Mouse (Mus musculus) G1E (cell line): Measurements from ENCODE around the gene Ppt1. TPM values are rescaled to one million over a fixed set of nuclear protein-coding genes. Genes with fewer than 3 reads are reported as not detected.

Source experiments
- ATAC-seq: 2 replicates; pipeline ENCODE4 v1.8.0; 2016; ENCODE audit warnings: mild to moderate bottlenecking; ENCODE audit not compliant: insufficient number of reproducible peaks, poor library complexity, low FRiP score, severe bottlenecking; ENCODE audit errors: extremely low read depth
- DNase-seq: peaks from one replicate; pipeline ENCODE4 v3.0.0; 2012; ENCODE audit warnings: low spot score
- H3K27me3 ChIP-seq: 2 replicates; pipeline ENCODE4 v1.6.1; 2012; ENCODE audit warnings: mild to moderate bottlenecking, low read length, inconsistent platforms; ENCODE audit not compliant: insufficient read depth
- H3K36me3 ChIP-seq: replicated peaks from 2 replicates; pipeline ENCODE3; 2012; ENCODE audit warnings: mild to moderate bottlenecking, inconsistent platforms
- H3K4me1 ChIP-seq: 2 replicates; pipeline ENCODE4 v1.6.1; 2012; ENCODE audit warnings: low read depth, low read length, inconsistent platforms, mixed read lengths; ENCODE audit not compliant: insufficient read depth
- H3K4me3 ChIP-seq: 2 replicates; pipeline ENCODE4 v1.5.1; 2012; ENCODE audit warnings: low read depth, mild to moderate bottlenecking, inconsistent platforms, low read length, moderate library complexity, mixed read lengths
- H3K9me3 ChIP-seq: replicated peaks from 2 replicates; pipeline ENCODE4 v1.6.1; 2012; ENCODE audit warnings: inconsistent platforms
- CTCF ChIP-seq: IDR thresholded peaks from 2 replicates; pipeline ENCODE4 v1.5.1; 2012; ENCODE audit warnings: low read depth, low read length, inconsistent platforms, mixed read lengths
- GATA1 ChIP-seq: IDR thresholded peaks from 2 replicates; pipeline ENCODE4 v1.6.1; 2012; ENCODE audit warnings: borderline replicate concordance, low read length, inconsistent platforms, mixed read lengths
- GATA2 ChIP-seq: IDR thresholded peaks from 2 replicates; pipeline ENCODE4 v1.6.1; 2012; ENCODE audit warnings: low read depth, low read length, inconsistent platforms, borderline replicate concordance
- POLR2AphosphoS5 ChIP-seq: IDR thresholded peaks from 2 replicates; pipeline ENCODE4 v1.6.1; 2012; ENCODE audit warnings: low read depth, low read length, inconsistent platforms; ENCODE audit not compliant: insufficient replicate concordance
- TAL1 ChIP-seq: conservative IDR thresholded peaks from 2 replicates; pipeline ENCODE4 v1.6.1; 2012; ENCODE audit warnings: low read depth, low read length, inconsistent platforms, mixed read lengths
- polyA plus RNA-seq: library from polyadenylated mRNA; stranded (reverse); fragments of >175 nt; gene quantifications from 2 replicates; pipeline ENCODE4 v1.2.3, GENCODE M21; 2012
- total RNA-seq, 2 experiments: library from RNA; stranded (forward) in 1 of 2; stranded (reverse) in 1 of 2; fragments of 200-1000 nt in 1 of 2; fragments of >200 nt in 1 of 2; fragmentation: Nextera tagmentation in 1 of 2; gene quantifications; 2 replicates each; pipeline ENCODE4 v1.2.3; 2014 to 2017

Gene Ppt1
- total and polyA plus RNA-seq, 3 experiments = 9.3 to 70.4 (median 52.0) TPM

DNA sequence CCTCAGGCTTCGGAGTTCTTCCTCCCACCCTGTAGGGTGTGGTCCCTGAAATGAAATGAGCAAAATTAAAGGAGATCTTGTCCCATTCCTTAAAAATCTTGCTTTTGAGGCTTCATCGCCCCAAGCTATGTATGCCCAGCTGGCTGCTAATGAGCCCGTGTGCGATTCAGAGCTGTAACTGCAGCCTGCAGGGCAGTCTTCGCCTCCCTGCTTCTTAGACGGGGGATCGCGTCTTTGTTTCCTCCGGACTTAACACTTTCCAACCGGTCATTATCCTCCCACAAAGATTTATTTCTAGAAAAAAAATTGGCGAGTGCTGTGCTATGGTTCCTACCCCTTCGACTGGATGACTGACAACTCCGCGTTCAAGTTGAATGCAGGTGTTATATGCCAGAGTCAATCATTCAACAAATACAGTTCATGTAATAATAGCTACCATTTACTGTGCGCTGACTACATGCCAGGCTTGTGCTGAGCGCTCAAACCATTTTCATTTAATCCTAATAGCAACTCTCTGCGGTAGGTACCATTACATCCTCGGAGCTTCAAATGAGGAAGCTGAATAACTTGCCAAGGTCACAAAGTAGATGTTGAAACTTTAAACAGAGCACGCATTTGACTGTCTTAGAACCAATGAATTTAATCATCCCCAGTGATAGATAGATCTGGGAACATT lies 50.7 kb downstream of the Ppt1 start:
- H3K4me1 ChIP-seq = peaks cover 40% of the 10 kb centered on the region
- no peak for ATAC-seq
- H3K4me3 ChIP-seq = peak overlapping the region; percentile 80

DNA sequence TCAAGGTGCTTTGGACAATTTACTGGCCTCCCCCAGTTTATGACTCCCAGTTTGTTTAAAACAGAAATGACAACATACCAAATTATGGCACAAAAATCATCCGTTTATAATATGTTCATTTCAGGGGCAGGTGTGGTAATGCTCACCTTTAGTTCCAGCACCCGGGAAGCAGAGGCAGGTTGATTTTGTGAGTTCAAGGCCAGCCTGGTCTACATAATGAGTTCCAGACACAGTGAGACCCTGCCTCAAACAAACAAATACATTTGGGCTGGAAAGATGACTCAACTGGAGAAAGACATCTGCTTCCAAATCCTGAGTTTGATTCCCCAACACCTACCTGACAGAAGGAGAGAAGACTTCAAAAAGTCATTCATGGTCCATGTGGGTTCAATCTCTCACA lies 51.3 kb downstream of the Ppt1 start:
- TF ChIP-seq GATA1 (no peak), TAL1 (no peak), CTCF (no peak), POLR2AphosphoS5 (no peak), GATA2 (no peak)
- no peaks in the 10 kb centered on the region for H3K9me3 ChIP-seq
- DNase-seq = no peak
- peaks cover 41% of the 10 kb centered on the region for H3K4me1 ChIP-seq
- peak overlapping the region; percentile 80; the same call in 1 of the 2 replicates for H3K4me3 ChIP-seq
- H3K36me3 ChIP-seq = peaks cover 8% of the 10 kb centered on the region
- no peak for ATAC-seq
- H3K27me3 ChIP-seq = peaks cover 7% of the 10 kb centered on the region; the same call in 1 of the 2 replicates

More for the DNA sequence above, 50.7 kb downstream of the Ppt1 start:
- H3K27me3 ChIP-seq = peaks cover 4% of the 10 kb centered on the region; the same call in 1 of the 2 replicates
- H3K9me3 ChIP-seq = no peaks in the 10 kb centered on the region
- TF ChIP-seq GATA1 (no peak), POLR2AphosphoS5 (no peak), TAL1 (no peak), GATA2 (no peak), CTCF (no peak)
- no peak for DNase-seq
- peaks cover 13% of the 10 kb centered on the region for H3K36me3 ChIP-seq

DNA sequence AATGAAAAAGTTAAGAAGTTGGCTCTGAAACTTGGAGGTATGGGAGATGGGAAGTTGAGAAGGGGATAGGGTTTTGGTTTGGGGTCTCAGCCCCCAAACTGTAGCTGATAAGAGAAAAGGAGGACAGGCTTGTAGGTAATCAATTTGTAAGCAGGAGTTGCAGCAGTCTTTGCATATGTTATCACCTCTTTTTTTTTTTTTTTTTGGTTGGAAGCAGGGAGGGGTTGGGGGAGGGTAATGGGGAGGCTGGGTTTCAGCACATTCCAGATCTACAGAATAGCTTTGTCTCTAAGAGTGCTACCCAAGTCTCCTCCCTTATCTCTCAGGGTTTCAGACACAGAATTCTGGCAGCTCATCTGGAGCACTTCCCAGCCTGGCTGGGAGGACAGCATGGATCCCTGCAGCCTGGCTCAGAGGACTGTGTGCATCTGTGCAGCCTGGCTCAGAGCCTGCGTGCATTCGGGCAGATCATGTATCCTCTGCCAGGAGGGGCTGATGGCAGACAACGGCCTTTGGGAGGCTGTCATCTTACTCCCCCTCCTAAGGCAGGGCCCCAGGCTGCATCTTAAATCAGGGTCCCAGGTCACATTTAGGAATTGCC lies 54.9 kb downstream of the Ppt1 start:
- Histone ChIP-seq H3K4me3 (no peak overlapping the region), H3K4me1 (peaks cover 23% of the 10 kb centered on the region), H3K36me3 (no peaks in the 10 kb centered on the region), H3K9me3 (no peaks in the 10 kb centered on the region), H3K27me3 (peaks cover 22% of the 10 kb centered on the region)
- no peak for TF ChIP-seq TAL1
- no peak for TF ChIP-seq GATA2
- ATAC-seq (no peak), DNase-seq (no peak)

DNA sequence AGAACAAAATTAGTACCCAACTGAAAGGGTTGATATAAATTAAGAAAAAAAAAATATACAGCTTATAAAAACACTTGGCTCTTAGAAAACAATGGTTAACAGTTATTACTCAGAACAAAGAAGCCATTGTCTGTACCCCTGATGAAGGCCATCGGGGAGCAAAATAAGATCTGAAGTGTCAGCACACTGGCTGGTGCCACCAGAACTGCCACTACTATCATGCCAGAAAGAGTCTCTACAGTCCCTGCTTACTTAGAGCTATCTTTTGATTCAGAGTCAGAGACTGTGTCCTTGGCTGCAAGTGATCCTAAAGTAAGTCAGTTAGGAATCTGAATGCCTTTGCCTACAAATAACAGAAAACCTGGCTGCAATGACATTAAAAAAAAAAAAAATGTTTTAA lies 55.6 kb downstream of the Ppt1 start:
- H3K27me3 ChIP-seq = peaks cover 22% of the 10 kb centered on the region
- peaks cover 20% of the 10 kb centered on the region for H3K4me1 ChIP-seq
- no peaks in the 10 kb centered on the region for H3K9me3 ChIP-seq
- H3K4me3 ChIP-seq = no peak overlapping the region
- H3K36me3 ChIP-seq = no peaks in the 10 kb centered on the region
- ATAC-seq (no peak), DNase-seq (no peak)
- TF ChIP-seq GATA2 (no peak), GATA1 (no peak), TAL1 (no peak), CTCF (no peak), POLR2AphosphoS5 (no peak)

DNA sequence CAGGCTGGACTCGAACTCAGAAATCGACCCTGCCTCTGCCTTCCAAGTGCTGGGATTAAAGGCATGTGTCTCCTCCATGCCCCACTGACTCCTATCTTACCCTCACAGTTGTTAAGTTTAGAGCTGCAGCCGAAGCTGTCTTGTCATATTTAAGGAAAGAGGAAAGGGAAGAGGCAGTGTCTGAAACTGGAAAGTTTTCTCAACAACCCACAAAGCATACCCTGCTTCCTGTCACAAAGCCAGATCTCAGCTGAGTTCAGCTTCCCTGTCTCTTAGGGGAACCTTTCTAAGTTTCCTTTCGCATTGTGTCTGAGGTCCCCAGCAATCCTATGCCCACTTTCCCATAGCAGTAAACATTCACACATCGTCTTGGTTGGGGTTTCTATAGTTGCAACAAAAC lies 56.1 kb downstream of the Ppt1 start:
- no peak for TF ChIP-seq TAL1
- TF ChIP-seq CTCF = no peak
- TF ChIP-seq GATA2 = no peak
- TF ChIP-seq POLR2AphosphoS5 = no peak
- no peak for TF ChIP-seq GATA1
- H3K4me1 ChIP-seq = peaks cover 14% of the 10 kb centered on the region
- ATAC-seq (no peak), DNase-seq (no peak)
- no peaks in the 10 kb centered on the region for H3K9me3 ChIP-seq
- H3K27me3 ChIP-seq = peaks cover 22% of the 10 kb centered on the region
- no peaks in the 10 kb centered on the region for H3K36me3 ChIP-seq
- no peak overlapping the region for H3K4me3 ChIP-seq

DNA sequence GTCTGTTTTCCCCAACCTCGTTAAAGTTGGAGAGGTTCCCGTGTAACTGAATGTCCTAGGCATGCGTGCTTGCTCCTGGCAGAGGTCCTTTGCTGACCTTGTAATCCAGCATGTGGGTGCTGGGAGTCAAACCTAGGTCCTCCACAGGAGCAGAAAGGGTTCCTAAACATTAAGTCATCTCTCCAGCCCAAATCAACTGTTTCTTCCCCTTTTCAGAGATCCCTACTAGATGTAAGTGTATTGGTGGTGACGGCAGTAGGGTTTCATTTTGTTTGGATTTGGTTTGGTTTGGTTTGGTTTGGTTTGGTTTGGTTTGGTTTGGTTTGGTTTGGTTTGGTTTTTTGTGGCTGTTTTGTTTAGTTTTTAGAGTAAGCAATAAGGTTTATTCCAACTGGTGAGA lies 61.7 kb downstream of the Ppt1 start:
- no peaks in the 10 kb centered on the region for H3K36me3 ChIP-seq
- peaks cover 38% of the 10 kb centered on the region for H3K27me3 ChIP-seq
- no peaks in the 10 kb centered on the region for H3K9me3 ChIP-seq
- DNase-seq = no peak
- no peak overlapping the region for H3K4me3 ChIP-seq
- H3K4me1 ChIP-seq = 0 out of 2 replicates have a peak, but pooled peaks cover 2% of the 10 kb centered on the region
- TF ChIP-seq GATA2 (no peak), POLR2AphosphoS5 (no peak), GATA1 (no peak), CTCF (no peak), TAL1 (no peak)
- no peak for ATAC-seq
